Mouse (Mus musculus) E14TG2a.4 (cell line): Measurements from ENCODE around the gene Abtb1.

ENCODE experiments used
- CTCF ChIP-seq: conservative IDR thresholded peaks from 2 replicates; pipeline ENCODE4 v1.5.1; 2014; ENCODE audit warnings: low read length
- POU5F1 ChIP-seq: IDR thresholded peaks from 2 replicates; pipeline ENCODE4 v1.6.1; 2014; ENCODE audit warnings: low read length, borderline replicate concordance

DNA sequence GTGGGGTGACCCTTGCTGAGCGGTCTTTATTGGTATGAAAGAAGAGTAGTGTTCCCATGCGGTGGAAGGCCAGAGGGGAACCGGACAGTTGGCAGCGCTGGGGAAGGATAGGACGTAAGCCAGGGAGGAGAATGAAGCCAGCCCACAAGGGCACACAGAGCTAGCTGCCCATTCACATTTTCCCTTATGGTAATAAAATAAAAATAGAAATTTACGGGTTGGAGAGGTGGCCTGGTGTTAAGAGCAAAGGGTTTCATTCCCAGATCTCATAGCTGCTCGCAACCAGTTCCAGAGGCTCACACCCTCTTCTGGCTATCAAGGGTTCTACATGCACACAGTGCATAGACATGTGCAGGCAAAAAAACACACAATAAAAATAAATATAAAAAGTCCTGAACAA lies 8.2 kb upstream of the Abtb1 start:
- no peak; the same call in 1 of the 2 replicates for TF ChIP-seq CTCF
- TF ChIP-seq POU5F1 = no peak
